Mouse (Mus musculus) gastrocnemius, postnatal 25 days (tissue): ENCODE measurements at regions not wholly inside any gene's neighbourhood (a gene's known extent, or its start where the extent isn't known, plus 50 kb on each side); places are given as distances from the start of the nearest gene placed in this dataset.

Experiments
- DNase-seq: peaks from one replicate; pipeline ENCODE4 v3.0.0; 2022

DNA sequence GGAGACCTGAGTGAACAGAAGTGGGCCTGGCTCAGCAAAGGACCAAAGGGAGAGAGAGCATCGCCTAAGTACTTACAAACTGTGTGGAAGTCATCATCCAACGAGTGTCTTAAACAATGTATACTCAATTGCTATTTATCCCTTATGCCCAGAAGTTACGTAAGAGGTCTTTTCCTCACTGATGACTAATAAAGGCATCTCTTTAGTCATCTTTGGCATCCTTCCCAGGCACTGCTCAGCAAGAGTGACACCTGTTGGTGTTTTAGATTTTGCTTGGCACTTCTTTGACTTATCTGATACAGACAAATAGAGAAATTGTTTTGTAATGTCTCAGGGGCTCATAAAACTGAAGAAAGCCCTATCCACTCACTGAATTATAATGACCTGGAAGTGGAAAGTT lies 59.4 kb upstream of the Cenpw start:
- no peak for DNase-seq

- DNase-seq = no peak
These were observed 57.5 kb upstream of the Cenpw start for GRCm38 (mm10) chr10:30257889-30258288.
